Mouse (Mus musculus) forebrain, embryonic 15.5 days (tissue): ENCODE measurements at regions not wholly inside any gene's neighbourhood (a gene's known extent, or its start where the extent isn't known, plus 50 kb on each side); places are given as distances from the start of the nearest gene placed in this dataset.

Experiments
- ATAC-seq: fragments of 200-750 bp; cut with Nextera tagmentation; replicated peaks from 2 replicates; pipeline ENCODE4 v1.8.0; 2017; ENCODE audit warnings: mild to moderate bottlenecking, moderate TSS enrichment, moderate library complexity
- H3K27ac ChIP-seq: fragments of 300-500 bp; sonication (generic); replicated peaks from 2 replicates; pipeline ENCODE4 v1.5.1; 2015; ENCODE audit warnings: mild to moderate bottlenecking, inconsistent platforms
- H3K27me3 ChIP-seq: fragments of 300-500 bp; sonication (generic); 2 replicates; pipeline ENCODE4 v1.6.1; 2015; ENCODE audit warnings: inconsistent platforms
- H3K36me3 ChIP-seq: fragments of 300-500 bp; sonication (generic); 2 replicates; pipeline ENCODE4 v1.6.1; 2015; ENCODE audit warnings: mild to moderate bottlenecking, inconsistent platforms
- H3K4me1 ChIP-seq: fragments of 300-500 bp; sonication (generic); 2 replicates; pipeline ENCODE4 v1.6.1; 2015; ENCODE audit warnings: inconsistent platforms
- H3K4me2 ChIP-seq: fragments of 300-500 bp; sonication (generic); replicated peaks from 2 replicates; pipeline ENCODE4 v1.6.1; 2015; ENCODE audit warnings: mild to moderate bottlenecking, inconsistent platforms
- H3K4me3 ChIP-seq: fragments of 300-500 bp; sonication (generic); 2 replicates; pipeline ENCODE4 v1.5.1; 2015; ENCODE audit warnings: mild to moderate bottlenecking, inconsistent platforms
- H3K9ac ChIP-seq: fragments of 300-500 bp; sonication (generic); replicated peaks from 2 replicates; pipeline ENCODE4 v1.6.1; 2015; ENCODE audit warnings: mild to moderate bottlenecking, inconsistent platforms
- H3K9me3 ChIP-seq: fragments of 300-500 bp; sonication (generic); 2 replicates; pipeline ENCODE4 v1.6.1; 2016; ENCODE audit warnings: inconsistent platforms
- WGBS: fragments of 180-500 bp; shearing (Covaris S2); methylation state at CpG from one replicate; pipeline ENCODE4 v1.1.7; 2015; ENCODE audit warnings: mixed read lengths; 5-methylcytosine and 5-hydroxymethylcytosine counted together

DNA sequence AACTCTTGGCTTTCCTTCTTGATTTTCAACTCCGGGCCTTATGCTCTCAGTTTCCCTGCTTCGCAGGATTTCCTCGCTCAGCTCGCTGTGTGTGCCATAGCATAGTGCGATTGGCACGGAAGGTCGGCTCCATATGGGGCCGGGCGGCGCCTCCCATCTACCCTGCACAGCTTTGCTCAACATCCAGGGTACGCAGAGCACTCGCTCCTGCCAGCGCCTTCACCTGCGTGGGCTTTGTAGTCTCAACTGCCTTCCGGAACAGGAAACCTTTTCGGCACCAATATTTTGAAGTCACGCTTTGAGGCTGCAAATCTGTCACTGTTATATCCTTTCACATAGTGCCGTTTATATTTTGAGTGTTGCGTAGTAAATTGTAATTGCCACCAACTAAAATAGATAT lies 359.9 kb upstream of the Tle4 start:
- no peaks in the 10 kb centered on the region for H3K27me3 ChIP-seq
- ATAC-seq, result peak; percentile 82; the same call in 1 of the 2 replicates
- H3K9me3 ChIP-seq, result no peaks in the 10 kb centered on the region
- no peak overlapping the region for H3K9ac ChIP-seq
- H3K4me2 ChIP-seq, result no peak overlapping the region
- peaks cover 11% of the 10 kb centered on the region; the same call in 1 of the 2 replicates for H3K4me1 ChIP-seq
- no peaks in the 10 kb centered on the region for H3K36me3 ChIP-seq
- H3K4me3 ChIP-seq, result no peak overlapping the region
- 86% methylated on average over 19 of the region's 19 CpGs for WGBS
- H3K27ac ChIP-seq, result no peak overlapping the region

DNA sequence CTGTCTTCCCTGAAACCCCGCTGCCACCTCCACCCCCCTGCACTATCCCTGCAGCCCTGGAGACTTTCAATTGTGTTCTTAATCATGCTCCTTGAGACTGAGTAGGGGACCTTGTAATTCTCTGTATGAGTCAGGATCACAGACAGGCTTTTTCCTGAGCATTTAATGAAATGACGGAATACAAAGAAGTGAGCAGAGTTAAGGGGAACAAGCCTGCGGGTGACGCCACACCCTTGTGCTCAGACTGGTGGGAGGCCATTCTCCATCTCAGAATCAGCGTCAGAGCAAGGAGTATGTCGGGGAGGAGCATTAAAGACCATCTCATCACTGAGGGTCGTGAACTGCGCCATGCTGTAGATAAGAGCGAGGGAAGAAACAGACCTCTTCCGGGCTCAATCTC lies 359.3 kb upstream of the Tle4 start:
- H3K9me3 ChIP-seq, result no peaks in the 10 kb centered on the region
- H3K36me3 ChIP-seq, result no peaks in the 10 kb centered on the region
- H3K27me3 ChIP-seq, result no peaks in the 10 kb centered on the region
- H3K9ac ChIP-seq, result no peak overlapping the region
- H3K4me3 ChIP-seq, result no peak overlapping the region
- ATAC-seq, result peak; percentile 51; the same call in 1 of the 2 replicates
- H3K4me2 ChIP-seq, result no peak overlapping the region
- WGBS, result 26% methylated on average over 10 of the region's 10 CpGs
- H3K4me1 ChIP-seq, result peaks cover 11% of the 10 kb centered on the region; the same call in 1 of the 2 replicates
- H3K27ac ChIP-seq, result no peak overlapping the region

DNA sequence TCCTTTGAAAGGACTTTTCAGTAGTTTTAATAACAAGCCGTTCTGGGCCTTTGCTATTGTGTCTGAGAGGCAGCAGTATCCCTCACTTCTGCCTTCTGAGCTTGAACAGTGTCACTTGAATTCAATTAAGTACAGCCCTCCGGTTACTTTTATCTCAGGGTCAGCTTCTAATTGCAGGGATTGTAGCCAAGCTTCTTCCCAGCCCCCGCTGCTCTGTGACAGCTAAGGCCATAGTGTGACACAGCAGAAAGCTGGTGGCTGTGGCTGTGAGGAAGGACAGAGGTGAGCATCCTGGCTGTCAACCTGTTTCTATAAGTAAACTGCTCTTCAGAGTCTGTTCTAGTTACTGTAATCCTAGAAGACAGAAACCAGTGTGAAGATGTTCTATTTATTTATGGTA lies 358.5 kb upstream of the Tle4 start:
- H3K27ac ChIP-seq, result no peak overlapping the region
- 4% methylated on average over 3 of the region's 3 CpGs for WGBS
- H3K27me3 ChIP-seq, result no peaks in the 10 kb centered on the region
- no peaks in the 10 kb centered on the region for H3K36me3 ChIP-seq
- no peak overlapping the region for H3K4me3 ChIP-seq
- peaks cover 11% of the 10 kb centered on the region; the same call in 1 of the 2 replicates for H3K4me1 ChIP-seq
- no peak for ATAC-seq
- no peak overlapping the region for H3K4me2 ChIP-seq
- H3K9me3 ChIP-seq, result no peaks in the 10 kb centered on the region
- no peak overlapping the region for H3K9ac ChIP-seq

DNA sequence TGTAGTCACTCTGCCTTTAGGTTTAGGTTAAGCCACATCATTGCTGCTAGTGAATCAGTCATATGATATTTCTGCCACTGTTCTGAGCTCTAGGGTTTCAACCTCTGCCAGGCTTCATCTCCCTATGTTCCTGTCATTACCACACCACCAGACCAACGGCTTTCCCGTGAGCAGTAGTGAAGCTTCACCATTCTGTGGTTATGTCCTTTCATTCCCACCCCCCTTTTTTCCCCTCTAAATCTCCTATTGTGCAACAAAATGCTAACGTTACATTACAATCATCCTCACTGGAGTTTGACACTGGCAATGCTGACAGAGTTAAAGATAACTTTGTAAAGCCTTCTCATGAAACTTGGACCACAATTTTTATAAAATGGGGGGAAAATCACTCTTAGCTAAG lies 358.1 kb upstream of the Tle4 start:
- Histone ChIP-seq H3K9ac (no peak overlapping the region), H3K4me2 (no peak overlapping the region), H3K27me3 (no peaks in the 10 kb centered on the region), H3K9me3 (no peaks in the 10 kb centered on the region), H3K4me3 (no peak overlapping the region), H3K4me1 (peaks cover 11% of the 10 kb centered on the region; the same call in 1 of the 2 replicates), H3K36me3 (no peaks in the 10 kb centered on the region), H3K27ac (no peak overlapping the region)
- ATAC-seq, result no peak
- WGBS, result 9% methylated on average over 3 of the region's 3 CpGs

DNA sequence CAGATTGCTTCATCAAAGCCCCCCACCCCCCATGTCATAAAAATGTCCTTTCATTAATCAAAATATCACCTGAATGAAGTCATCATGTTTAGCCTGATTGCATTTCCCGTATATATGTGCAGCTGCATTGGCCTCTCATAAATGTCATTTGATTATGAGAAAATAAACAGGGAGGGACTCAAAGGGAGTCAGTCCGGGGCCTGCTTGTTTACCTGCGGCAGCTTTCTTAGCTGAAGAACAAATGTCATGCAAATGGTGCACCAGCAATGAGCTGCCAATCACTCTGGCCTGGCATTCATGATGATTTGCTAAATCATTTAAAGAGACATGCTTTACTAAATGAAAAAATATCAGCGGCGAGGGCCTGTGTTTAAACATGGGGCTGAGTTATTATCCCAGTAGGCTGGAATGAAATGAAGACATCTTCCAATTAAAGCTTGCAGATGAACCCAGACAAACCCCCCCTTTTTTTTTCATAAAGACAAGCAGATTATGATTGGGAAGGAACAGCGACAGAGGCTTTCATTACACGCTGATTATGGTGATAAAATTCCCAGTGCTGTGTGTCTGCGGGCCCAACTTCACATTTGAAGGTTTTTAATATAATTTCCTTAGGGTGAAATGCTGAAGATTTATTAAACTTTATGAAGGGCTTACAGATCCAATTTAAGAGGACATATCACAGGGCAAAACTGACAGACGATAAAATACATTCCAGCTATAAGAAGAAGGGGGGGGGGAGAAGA lies 342.5 kb upstream of the Tle4 start:
- no peak overlapping the region for H3K9ac ChIP-seq
- 48% methylated on average over 9 of the region's 9 CpGs for WGBS
- 0 out of 2 replicates have a peak, but pooled peaks cover 4% of the 10 kb centered on the region for H3K4me1 ChIP-seq
- no peaks in the 10 kb centered on the region for H3K9me3 ChIP-seq
- H3K27me3 ChIP-seq, result no peaks in the 10 kb centered on the region
- H3K27ac ChIP-seq, result no peak overlapping the region
- H3K4me3 ChIP-seq, result no peak overlapping the region
- no peaks in the 10 kb centered on the region for H3K36me3 ChIP-seq
- no peak overlapping the region for H3K4me2 ChIP-seq
- no peak for ATAC-seq

DNA sequence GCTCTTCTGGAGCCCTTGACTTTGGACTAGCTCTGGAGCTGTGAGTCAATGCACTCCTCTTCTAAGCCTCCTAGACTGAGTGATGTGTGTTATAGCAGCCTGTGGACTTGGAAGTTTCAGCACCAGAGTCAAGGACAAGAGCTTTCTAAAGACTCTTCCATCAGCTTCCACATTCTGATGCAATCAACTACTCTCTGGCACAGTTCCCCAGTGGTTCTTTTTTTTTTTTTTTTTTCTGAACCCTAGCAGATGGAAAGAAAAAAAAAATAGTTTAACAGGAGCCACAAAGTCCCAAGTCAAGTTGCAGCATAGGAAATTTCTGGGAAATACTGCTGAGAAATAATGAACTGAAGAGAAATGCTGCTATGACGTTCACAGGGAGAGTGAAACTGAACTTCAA lies 324.4 kb upstream of the Tle4 start:
- no peak overlapping the region for H3K9ac ChIP-seq
- H3K4me2 ChIP-seq, result no peak overlapping the region
- no peak for ATAC-seq
- H3K4me3 ChIP-seq, result no peak overlapping the region
- H3K27ac ChIP-seq, result no peak overlapping the region
- no peaks in the 10 kb centered on the region for H3K9me3 ChIP-seq
- no peaks in the 10 kb centered on the region for H3K27me3 ChIP-seq
- no peaks in the 10 kb centered on the region for H3K4me1 ChIP-seq
- H3K36me3 ChIP-seq, result no peaks in the 10 kb centered on the region
- WGBS, result 60% methylated on average over 1 of the region's 1 CpGs

DNA sequence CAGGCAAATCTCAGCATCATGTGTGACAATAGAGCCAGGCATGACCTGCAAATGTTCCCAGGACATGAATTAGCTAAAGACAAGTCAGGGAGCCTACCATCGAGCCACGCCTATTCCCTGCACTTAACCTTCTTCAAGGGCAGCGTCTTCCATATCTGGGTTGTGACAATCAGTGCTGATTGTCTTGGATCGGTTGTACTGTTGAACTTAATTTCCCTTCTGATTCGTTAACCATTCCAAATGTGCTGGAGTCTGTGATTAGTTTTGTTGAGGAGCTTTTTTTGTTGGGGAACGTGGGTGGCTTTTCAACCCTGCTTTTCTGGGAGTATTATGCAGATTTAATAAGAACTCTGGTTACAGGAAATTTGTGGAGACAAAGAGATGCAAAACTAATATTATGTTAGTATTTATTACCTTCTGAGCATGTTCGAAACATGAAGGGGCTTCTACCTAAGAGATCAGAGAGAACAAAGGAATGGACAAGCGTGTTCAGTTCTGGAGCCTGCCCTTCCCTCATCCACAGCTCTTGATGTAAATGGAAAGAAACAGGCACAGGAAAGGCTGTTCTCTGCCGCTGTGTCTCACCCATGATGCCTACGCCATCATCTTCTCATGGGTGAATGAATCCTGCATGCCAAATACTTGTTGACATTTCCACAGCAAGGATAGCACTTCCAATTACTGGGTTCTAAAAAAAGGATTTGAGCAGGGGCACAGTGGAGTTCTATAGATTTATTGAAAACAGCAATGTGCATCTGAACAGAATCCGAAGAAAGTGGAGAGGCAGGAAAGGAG lies 313.4 kb upstream of the Tle4 start:
- Histone ChIP-seq H3K4me1 (no peaks in the 10 kb centered on the region), H3K4me2 (no peak overlapping the region), H3K9me3 (no peaks in the 10 kb centered on the region), H3K27me3 (no peaks in the 10 kb centered on the region), H3K36me3 (no peaks in the 10 kb centered on the region), H3K9ac (no peak overlapping the region), H3K27ac (no peak overlapping the region), H3K4me3 (no peak overlapping the region)
- WGBS, result 53% methylated on average over 11 of the region's 11 CpGs
- ATAC-seq, result no peak

DNA sequence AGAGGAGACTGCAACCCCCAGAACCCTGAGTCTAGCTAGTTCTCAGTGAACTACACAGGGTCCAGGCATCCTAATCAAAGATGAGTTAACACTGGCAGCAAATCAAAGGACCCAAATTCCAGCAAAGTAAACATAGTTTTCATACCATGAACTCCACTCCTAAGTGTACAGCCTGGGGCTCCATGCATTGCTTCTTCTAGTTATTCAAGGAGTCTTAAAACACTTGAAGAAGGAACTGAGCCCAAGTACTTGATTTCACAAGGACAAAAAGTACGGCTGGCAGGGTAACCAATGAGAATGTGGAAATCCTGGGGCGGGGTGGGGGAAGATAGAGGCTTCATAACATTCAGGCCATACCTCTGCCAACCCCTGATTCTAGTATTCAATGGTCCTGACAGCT lies 297.0 kb upstream of the Tle4 start:
- Histone ChIP-seq H3K4me1 (peaks cover 28% of the 10 kb centered on the region), H3K27me3 (no peaks in the 10 kb centered on the region), H3K4me3 (no peak overlapping the region), H3K4me2 (no peak overlapping the region), H3K9me3 (no peaks in the 10 kb centered on the region), H3K9ac (no peak overlapping the region), H3K27ac (no peak overlapping the region), H3K36me3 (no peaks in the 10 kb centered on the region)
- ATAC-seq, result no peak
- 89% methylated on average over 2 of the region's 2 CpGs for WGBS

DNA sequence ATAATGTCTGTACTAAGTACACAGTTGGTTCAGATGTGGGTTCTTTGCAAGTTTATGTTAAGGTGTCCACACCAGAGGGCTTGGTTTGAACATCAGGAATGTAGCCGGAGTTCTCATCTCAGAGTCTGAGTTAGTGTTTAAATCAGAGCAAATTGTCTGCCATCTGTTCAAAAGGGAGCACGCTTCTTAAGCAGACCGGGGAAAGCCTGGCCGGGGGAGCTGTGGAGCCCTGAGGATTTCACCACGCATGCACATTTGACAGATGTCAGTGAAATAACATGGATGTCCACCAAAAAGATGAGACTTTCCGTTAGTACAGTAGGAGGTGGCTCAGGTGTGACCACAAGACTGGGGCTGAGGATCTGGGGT lies 294.5 kb upstream of the Tle4 start:
- Histone ChIP-seq H3K4me3 (no peak overlapping the region), H3K4me2 (no peak overlapping the region), H3K9ac (no peak overlapping the region), H3K27me3 (peaks cover 13% of the 10 kb centered on the region), H3K27ac (no peak overlapping the region), H3K4me1 (peaks cover 39% of the 10 kb centered on the region), H3K36me3 (no peaks in the 10 kb centered on the region), H3K9me3 (no peaks in the 10 kb centered on the region)
- no peak for ATAC-seq
- WGBS, result 25% methylated on average over 6 of the region's 6 CpGs

DNA sequence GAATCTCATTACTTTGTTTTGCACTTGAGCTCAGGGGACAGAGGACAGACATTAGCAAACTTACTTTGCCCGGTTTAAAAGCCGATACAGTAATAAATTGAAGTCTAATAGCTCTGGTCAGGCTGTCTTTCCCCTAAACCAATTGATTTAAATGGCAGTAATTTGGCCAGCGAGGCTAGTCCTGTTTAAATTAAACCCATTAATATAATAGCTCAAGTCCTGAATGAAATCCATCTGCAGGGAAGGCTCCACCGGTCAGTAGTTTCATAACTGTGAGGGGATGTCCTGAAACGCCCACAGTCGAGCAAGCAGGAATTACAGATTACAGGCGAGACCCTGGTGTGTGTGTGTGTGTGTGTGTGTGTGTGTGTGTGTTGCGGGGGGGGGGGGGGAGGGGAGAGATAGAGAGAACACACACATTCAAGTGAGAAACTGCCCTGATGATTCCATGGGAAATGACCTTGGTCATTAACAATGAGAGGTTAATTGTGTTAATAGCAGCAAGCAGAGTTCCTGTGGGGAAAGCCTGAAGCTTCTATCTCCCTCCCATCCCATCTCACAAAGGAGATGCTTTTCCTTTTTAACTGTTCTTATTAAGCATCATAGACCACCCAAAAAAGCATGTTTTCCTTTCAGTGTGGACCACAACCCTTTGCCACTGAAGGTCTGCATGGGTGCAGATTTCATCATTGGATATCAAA lies 294.0 kb upstream of the Tle4 start:
- no peaks in the 10 kb centered on the region for H3K36me3 ChIP-seq
- H3K27me3 ChIP-seq, result peaks cover 13% of the 10 kb centered on the region
- H3K9ac ChIP-seq, result no peak overlapping the region
- no peak overlapping the region for H3K4me3 ChIP-seq
- H3K4me1 ChIP-seq, result peaks cover 39% of the 10 kb centered on the region
- WGBS, result 5% methylated on average over 7 of the region's 8 CpGs
- H3K4me2 ChIP-seq, result peak overlapping the region; percentile 51
- no peaks in the 10 kb centered on the region for H3K9me3 ChIP-seq
- no peak for ATAC-seq
- peak overlapping the region; percentile 72; the same call in 1 of the 2 replicates for H3K27ac ChIP-seq

DNA sequence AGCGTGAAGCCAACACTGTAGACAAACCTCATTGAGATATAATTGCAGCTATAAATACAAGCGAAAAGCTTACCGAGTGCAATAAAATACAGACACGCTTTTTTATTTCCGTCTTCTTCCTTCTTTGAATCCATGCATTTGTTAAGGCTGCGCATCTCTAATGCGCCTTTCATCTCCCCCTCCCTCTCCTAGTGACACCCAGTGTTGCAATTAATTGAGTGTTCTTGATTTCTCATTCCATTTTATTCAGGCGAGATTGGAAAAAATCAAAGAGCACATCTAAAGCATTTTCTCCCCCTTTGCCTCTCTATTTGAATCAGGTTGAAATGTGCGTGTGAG lies 293.2 kb upstream of the Tle4 start:
- no peaks in the 10 kb centered on the region for H3K36me3 ChIP-seq
- peak overlapping the region; percentile 72 for H3K27ac ChIP-seq
- H3K9ac ChIP-seq, result peak overlapping the region; percentile 36
- no peak; the same call in 1 of the 2 replicates for ATAC-seq
- peak overlapping the region; percentile 28 for H3K4me3 ChIP-seq
- H3K9me3 ChIP-seq, result no peaks in the 10 kb centered on the region
- peaks cover 13% of the 10 kb centered on the region for H3K27me3 ChIP-seq
- peaks cover 39% of the 10 kb centered on the region for H3K4me1 ChIP-seq
- H3K4me2 ChIP-seq, result peak overlapping the region; percentile 51
- WGBS, result under 1% methylated on average over 9 of the region's 9 CpGs
